Mouse (Mus musculus) brown adipose tissue, adult 24 weeks (tissue): ENCODE measurements around the gene Gm6899. TPM values are rescaled to one million over a fixed set of nuclear protein-coding genes. Genes with fewer than 3 reads are reported as not detected.

Source experiments
- H3K27ac ChIP-seq: fragments of 200-500 bp; replicated peaks from 2 replicates; pipeline ENCODE4 v1.5.1; 2012; ENCODE audit warnings: low read depth, mild to moderate bottlenecking, low read length
- H3K4me1 ChIP-seq: fragments of 200-500 bp; 2 replicates; pipeline ENCODE4 v1.6.1; 2012; ENCODE audit warnings: low read length, mixed read lengths; ENCODE audit not compliant: control insufficient read depth, insufficient read depth, insufficient read length
- H3K4me3 ChIP-seq: fragments of 200-500 bp; 2 replicates; pipeline ENCODE4 v1.5.1; 2012; ENCODE audit warnings: low read depth, mild to moderate bottlenecking, low read length, moderate library complexity; ENCODE audit not compliant: insufficient read depth
- polyA plus RNA-seq: library from polyadenylated mRNA; stranded (reverse); fragments of >200 nt; gene quantifications from 2 replicates; pipeline ENCODE4 v1.2.4, GENCODE M21; 2012; ENCODE audit not compliant: missing spikeins, insufficient read depth, insufficient read length

Gm6899 gene
- polyA plus RNA-seq, 1 experiment: not detected

GRCm38 (mm10) chr11:26604061-26604655, 11.1 kb downstream of the Gm6899 start:
- H3K4me3 ChIP-seq: no peak overlapping the region
- H3K27ac ChIP-seq: no peak overlapping the region
- no peaks in the 10 kb centered on the region for H3K4me1 ChIP-seq

- Histone ChIP-seq H3K27ac (no peak overlapping the region), H3K4me1 (no peaks in the 10 kb centered on the region), H3K4me3 (no peak overlapping the region)
Observed at GRCm38 (mm10) chr11:26608795-26609194, 15.8 kb downstream of the Gm6899 start.

- Histone ChIP-seq H3K4me1 (no peaks in the 10 kb centered on the region), H3K27ac (no peak overlapping the region), H3K4me3 (no peak overlapping the region)
Observed at GRCm38 (mm10) chr11:26618475-26619223, 25.6 kb downstream of the Gm6899 start.

DNA sequence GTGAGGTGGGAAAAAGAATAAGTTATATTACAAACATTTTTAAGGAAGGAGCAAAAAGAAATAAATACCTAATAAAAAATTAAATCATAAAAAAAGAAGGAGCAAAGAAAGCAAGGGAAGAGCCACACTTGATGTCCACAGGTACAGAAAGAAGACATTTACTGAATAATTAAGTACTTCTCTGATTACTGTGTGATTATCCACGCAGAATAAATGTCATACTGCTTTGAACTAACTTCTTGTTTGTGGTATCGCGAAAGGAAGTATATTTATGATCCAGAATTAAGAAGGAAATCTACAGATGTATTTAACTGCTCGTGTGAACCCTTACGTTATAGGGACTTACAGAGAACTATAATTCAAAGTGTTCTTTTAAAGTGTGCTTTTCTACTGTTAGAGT, 29.7 kb downstream of the Gm6899 start:
- Histone ChIP-seq H3K4me3 (no peak overlapping the region), H3K4me1 (no peaks in the 10 kb centered on the region), H3K27ac (no peak overlapping the region)

GRCm38 (mm10) chr11:26636239-26636638, 43.2 kb downstream of the Gm6899 start:
- H3K4me1 ChIP-seq: no peaks in the 10 kb centered on the region
- no peak overlapping the region for H3K4me3 ChIP-seq
- H3K27ac ChIP-seq: no peak overlapping the region

DNA sequence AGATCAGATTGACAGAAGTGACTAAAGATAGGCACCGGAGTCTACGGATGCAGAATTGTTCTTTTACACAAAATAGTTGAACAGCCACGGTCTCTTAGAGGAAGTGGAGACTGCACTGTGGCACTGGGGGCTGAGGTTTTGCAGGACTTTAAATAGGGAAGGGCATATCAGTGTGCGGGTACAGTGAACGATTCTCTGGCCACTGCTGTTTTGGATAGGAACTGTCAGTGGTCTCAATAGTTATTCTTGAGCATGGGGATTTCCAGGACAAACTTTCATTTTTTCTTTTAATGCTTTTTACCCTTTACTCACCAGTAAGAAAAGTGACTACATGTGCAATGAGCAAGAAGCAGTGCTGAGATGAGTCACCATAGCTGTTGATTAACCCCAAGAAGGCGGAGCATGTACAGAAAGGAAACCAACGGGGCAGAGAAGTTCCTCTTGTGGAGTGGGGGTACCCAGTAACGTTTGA, 47.3 kb downstream of the Gm6899 start:
- H3K4me1 ChIP-seq: no peaks in the 10 kb centered on the region
- H3K4me3 ChIP-seq: no peak overlapping the region
- no peak overlapping the region; the same call in 1 of the 2 replicates for H3K27ac ChIP-seq

DNA sequence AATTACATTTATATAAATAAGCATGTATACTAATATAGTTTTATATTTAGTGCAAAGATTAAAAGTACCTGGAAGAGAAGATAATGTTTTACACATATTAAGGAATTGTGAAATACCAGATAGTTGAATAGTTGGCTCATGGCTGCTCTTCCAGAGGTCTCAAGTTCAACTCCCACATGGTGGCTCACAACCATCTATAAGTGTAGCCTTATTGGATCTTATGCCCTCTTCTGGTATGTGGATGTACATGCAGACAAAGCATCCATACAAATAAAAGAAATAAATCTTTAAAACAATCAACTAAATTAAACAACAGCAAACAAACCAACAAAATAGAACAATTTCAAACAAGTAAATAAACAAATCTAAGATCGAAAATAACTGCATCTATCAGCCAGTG, 49.1 kb downstream of the Gm6899 start:
- H3K4me1 ChIP-seq: no peaks in the 10 kb centered on the region
- H3K27ac ChIP-seq: no peak overlapping the region
- H3K4me3 ChIP-seq: no peak overlapping the region

Other genes with a start within 250 kb of the Gm6899 start
- 3.0 and 9.4 TPM in 2 replicates for gene Fancl, start 207.1 kb upstream of the Gm6899 start, polyA plus RNA-seq
- 9.0 and 15.0 TPM in 2 replicates for gene Vrk2, start 758 bp downstream of the Gm6899 start, polyA plus RNA-seq